Mouse (Mus musculus) heart, postnatal 0 days (tissue): ENCODE results near the gene Agmo.

ENCODE experiments used
- CTCF ChIP-seq: IDR thresholded peaks from 2 replicates; pipeline ENCODE4 v1.5.1; 2016; ENCODE audit warnings: antibody characterized with exemption, control low read depth, low read depth
- EP300 ChIP-seq: IDR thresholded peaks from 2 replicates; pipeline ENCODE4 v1.6.1; 2016; ENCODE audit warnings: antibody characterized with exemption, low read depth

- TF ChIP-seq CTCF = no peak
- TF ChIP-seq EP300 = no peak
These were observed 283.2 kb downstream of the Agmo start for GRCm38 (mm10) chr12:37524662-37525061.
